23 mouse cellular contexts compared by ENCODE assay signal in the genomic region with DNA sequence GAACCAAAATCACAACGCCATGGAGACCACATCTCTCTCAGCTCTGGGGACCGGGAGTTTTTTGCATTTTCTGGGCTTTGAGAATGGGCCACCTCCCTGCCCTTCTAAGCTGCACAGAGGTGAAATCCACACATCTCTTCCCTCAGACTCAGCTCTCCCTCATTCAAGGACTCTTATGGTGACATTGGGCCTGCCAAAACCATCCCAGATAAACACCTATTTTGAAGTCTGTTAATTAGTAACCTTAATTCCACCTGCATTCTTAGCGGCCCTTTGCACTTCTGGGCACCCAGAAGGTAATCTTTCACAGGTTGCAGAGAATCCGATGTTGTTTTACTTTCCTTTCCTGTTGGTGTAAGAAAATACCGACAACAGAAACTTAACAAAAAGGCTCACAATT.
DNase-seq lines count a peak whose midpoint lies in the region; ATAC-seq and TF ChIP-seq lines count a peak whose summit lies in the region.
"Had no signal": no experiment of that assay in that cellular context is flagged by ENCODE, and none has a peak within 500 bp of the region (broad histone marks: within the 10 kb centered on the region; RNA-seq: fewer than 3 reads in every experiment).

No protein-coding gene starts in this region.

- intact Hi-C loops in gastrocnemius, postnatal 14 days (cut with DNase I; ENCODE audit: low total_unique reads): no loop called here

- H3K36me3 ChIP-seq in intestine, postnatal 0 days (ENCODE audit: control insufficient read depth, insufficient read depth): no peaks in the 10 kb centered on the region
- no peaks in the 10 kb centered on the region for H3K36me3 ChIP-seq in kidney, postnatal 0 days (ENCODE audit: insufficient read depth, low read length)
- H3K36me3 ChIP-seq: embryonic facial prominence, embryonic 13.5 days; forebrain, embryonic 10.5 days; forebrain, embryonic 15.5 days; heart, embryonic 10.5 days; heart, embryonic 15.5 days; limb, embryonic 10.5 days; limb, embryonic 15.5 days; midbrain, embryonic 13.5 days; neural tube, embryonic 13.5 days had no signal

- no peak overlapping the region for H3K9ac ChIP-seq in intestine, postnatal 0 days (ENCODE audit: low read depth, low read length)
- H3K9ac ChIP-seq in kidney, postnatal 0 days (ENCODE audit: low read depth, low read length): no peak overlapping the region
- H3K9ac ChIP-seq: embryonic facial prominence, embryonic 13.5 days; forebrain, embryonic 15.5 days; heart, embryonic 15.5 days; limb, embryonic 15.5 days; midbrain, embryonic 13.5 days; neural tube, embryonic 13.5 days had no signal

- no peaks in the 10 kb centered on the region for H3K4me1 ChIP-seq in intestine, postnatal 0 days (replicated peaks; ENCODE audit: control insufficient read depth, insufficient read depth, low read length)
- 0 out of 2 replicates have a peak, but pooled peaks cover 5% of the 10 kb centered on the region for H3K4me1 ChIP-seq in kidney, postnatal 0 days (replicated peaks; ENCODE audit: insufficient read depth, low read length)
- H3K4me1 ChIP-seq: forebrain, embryonic 15.5 days; heart, embryonic 10.5 days; midbrain, embryonic 13.5 days had no signal

- no peak overlapping the region for H3K4me3 ChIP-seq in intestine, postnatal 0 days (ENCODE audit: low read depth, low read length)
- H3K4me3 ChIP-seq in kidney, postnatal 0 days (replicated peaks; ENCODE audit: low read depth, low read length): no peak overlapping the region
- H3K4me3 ChIP-seq: embryonic facial prominence, embryonic 13.5 days; forebrain, embryonic 10.5 days; forebrain, embryonic 15.5 days; heart, embryonic 10.5 days; heart, embryonic 15.5 days; limb, embryonic 10.5 days; limb, embryonic 15.5 days; midbrain, embryonic 13.5 days; neural tube, embryonic 13.5 days had no signal

- H3K4me2 ChIP-seq in intestine, postnatal 0 days (replicated peaks; ENCODE audit: low read depth): peak overlapping the region; percentile 35; the same call in 1 of the 2 replicates
- H3K4me2 ChIP-seq in kidney, postnatal 0 days (ENCODE audit: low read length): no peak overlapping the region
- H3K4me2 ChIP-seq: embryonic facial prominence, embryonic 13.5 days; forebrain, embryonic 15.5 days; heart, embryonic 15.5 days; limb, embryonic 15.5 days; midbrain, embryonic 13.5 days; neural tube, embryonic 13.5 days had no signal

- no peak for TF ChIP-seq CTCF in intestine, postnatal 0 days (IDR thresholded peaks at IDR 0.05; ENCODE audit: low read depth)
- no peak for TF ChIP-seq CTCF in kidney, postnatal 0 days (IDR thresholded peaks at IDR 0.05; ENCODE audit: low read depth)

- H3K27ac ChIP-seq in intestine, postnatal 0 days (ENCODE audit: low read depth, low read length): no peak overlapping the region
- H3K27ac ChIP-seq in kidney, postnatal 0 days: no peak overlapping the region
- H3K27ac ChIP-seq: embryonic facial prominence, embryonic 13.5 days; forebrain, embryonic 10.5 days; forebrain, embryonic 15.5 days; heart, embryonic 10.5 days; heart, embryonic 15.5 days; limb, embryonic 10.5 days; limb, embryonic 15.5 days; midbrain, embryonic 13.5 days; neural tube, embryonic 13.5 days had no signal

- DNase-seq in kidney, adult 8-10 months: peak; percentile 36 to 67
- DNase-seq in kidney, postnatal 10 days: no peak
- no peak for DNase-seq in kidney, postnatal 0 days (ENCODE audit: low spot score)
- DNase-seq in gastrocnemius, postnatal 14 days: no peak
- DNase-seq: adrenal gland, postnatal 25 days; B cell, adult 2 months; cerebellum, adult 11-12 months; cerebellum, adult 9-11 months; layer of hippocampus, postnatal 36 days; lung, postnatal 36 days; right cerebral cortex, postnatal 4 days had no signal

- ATAC-seq in intestine, postnatal 0 days: no peak
- ATAC-seq in kidney, postnatal 0 days (replicated peaks; ENCODE audit: low FRiP score, low read depth): 0 out of 2 replicates have a peak, but pooled peaks have one; percentile 52
- no peak for ATAC-seq in megakaryocyte, adult 5-6 weeks (ENCODE audit: poor library complexity, severe bottlenecking)
- ATAC-seq: forebrain, embryonic 15.5 days; hindbrain, embryonic 16.5 days; midbrain, embryonic 13.5 days had no signal

- 50% methylated on average over 5 of the region's 5 CpGs for WGBS in intestine, postnatal 0 days
- 68% methylated on average over 5 of the region's 5 CpGs for WGBS in kidney, postnatal 0 days

- H3K27me3 ChIP-seq in intestine, postnatal 0 days (replicated peaks; ENCODE audit: control insufficient read depth, insufficient read depth, low read length): no peaks in the 10 kb centered on the region
- H3K27me3 ChIP-seq in kidney, postnatal 0 days (ENCODE audit: insufficient read depth, low read length): no peaks in the 10 kb centered on the region
- H3K27me3 ChIP-seq: embryonic facial prominence, embryonic 13.5 days; forebrain, embryonic 15.5 days; heart, embryonic 15.5 days; limb, embryonic 15.5 days; midbrain, embryonic 13.5 days; neural tube, embryonic 13.5 days had no signal

- no peaks in the 10 kb centered on the region for H3K9me3 ChIP-seq in intestine, postnatal 0 days (ENCODE audit: control insufficient read depth)
- H3K9me3 ChIP-seq in kidney, postnatal 0 days (replicated peaks; ENCODE audit: low read length): no peaks in the 10 kb centered on the region
- H3K9me3 ChIP-seq: embryonic facial prominence, embryonic 13.5 days; forebrain, embryonic 10.5 days; forebrain, embryonic 15.5 days; heart, embryonic 10.5 days; heart, embryonic 15.5 days; limb, embryonic 10.5 days; limb, embryonic 15.5 days; midbrain, embryonic 13.5 days; neural tube, embryonic 13.5 days had no signal

Comparison
In these comparisons a context has a peak if more than half of its experiments do, and no peak if none do; other contexts are left out.
1. DNase-seq: peak in kidney, adult 8-10 months (2 of 2); none in kidney, postnatal 10 days (single experiment), kidney, postnatal 0 days (single experiment) and gastrocnemius, postnatal 14 days (single experiment).